Mouse (Mus musculus) embryonic stem cell, embryonic (primary cell): ENCODE measurements at regions not wholly inside any gene's neighbourhood (a gene's known extent, or its start where the extent isn't known, plus 50 kb on each side); places are given as distances from the start of the nearest gene placed in this dataset.
"Not testable (repeated sequence)": the region's sequence is repeated elsewhere in the genome, so short reads cannot be mapped to it uniquely, and the experiment has no call there.

Source experiments
- CTCF ChIA-PET, 4 experiments: fragments of 300-600 bp in 2 of 4; fragments of 350-600 bp in 2 of 4; sonication (Branson Sonifier 250); formaldehyde crosslinking; loops; one replicate each; lab custom pipeline; 2022; ENCODE audit warnings: inconsistent platforms in 2 of 4; lab: Charles Lee
- POLR2A ChIA-PET, 4 experiments: fragments of 300-600 bp in 2 of 4; fragments of 350-600 bp in 2 of 4; sonication (Branson Sonifier 250); formaldehyde crosslinking; loops; one replicate each; lab custom pipeline; 2022; ENCODE audit warnings: antibody characterized with exemption in 4 of 4, inconsistent platforms in 1 of 4; lab: Charles Lee

DNA sequence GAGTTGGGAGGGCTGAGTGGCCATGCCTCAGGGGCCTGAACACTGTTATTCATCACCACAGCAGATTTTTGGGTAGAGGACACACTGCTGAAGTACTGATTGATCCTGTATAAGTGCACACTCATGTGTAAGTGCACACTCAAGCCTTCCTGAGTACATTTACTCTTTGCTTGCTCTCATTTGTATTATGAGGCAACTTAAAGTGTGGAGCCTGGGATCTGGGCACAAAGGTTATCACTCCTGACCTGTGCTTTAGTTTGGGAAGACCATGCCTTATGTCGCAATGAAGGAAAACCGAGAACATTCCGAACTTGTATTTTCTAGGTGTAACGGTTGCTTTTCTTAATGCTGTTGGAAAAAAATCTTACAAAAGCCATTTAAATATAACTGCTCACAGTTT, 182.2 kb upstream of the Fam3c start:
- CTCF ChIA-PET, result interaction anchor here in 1 of 4 experiments (0.7 kb wide), 1 partner anchor 507 kb away, joined by 3 read pairs; no protein-coding TSS in a partner anchor
- POLR2A ChIA-PET, result no interaction called here

DNA sequence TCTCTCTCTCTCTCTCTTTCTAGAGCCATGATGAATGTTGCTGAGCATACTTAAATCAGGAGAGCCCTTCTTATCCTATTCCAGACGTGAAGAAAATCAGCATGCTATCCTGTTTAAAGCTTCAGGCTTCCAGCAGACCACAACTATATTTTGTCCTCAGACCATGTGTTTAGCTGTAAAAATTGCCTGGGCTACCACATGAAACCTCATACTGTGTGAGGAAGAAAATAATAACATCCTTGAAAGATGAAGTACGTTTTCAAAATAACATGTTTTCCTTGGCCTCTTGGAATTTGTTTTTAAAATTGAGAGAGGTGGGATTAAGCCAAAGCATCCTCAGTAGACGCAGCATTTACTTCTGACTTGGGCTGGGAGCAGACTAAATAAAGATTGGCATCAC, 168.3 kb upstream of the Fam3c start:
- POLR2A ChIA-PET, result no interaction called here

DNA sequence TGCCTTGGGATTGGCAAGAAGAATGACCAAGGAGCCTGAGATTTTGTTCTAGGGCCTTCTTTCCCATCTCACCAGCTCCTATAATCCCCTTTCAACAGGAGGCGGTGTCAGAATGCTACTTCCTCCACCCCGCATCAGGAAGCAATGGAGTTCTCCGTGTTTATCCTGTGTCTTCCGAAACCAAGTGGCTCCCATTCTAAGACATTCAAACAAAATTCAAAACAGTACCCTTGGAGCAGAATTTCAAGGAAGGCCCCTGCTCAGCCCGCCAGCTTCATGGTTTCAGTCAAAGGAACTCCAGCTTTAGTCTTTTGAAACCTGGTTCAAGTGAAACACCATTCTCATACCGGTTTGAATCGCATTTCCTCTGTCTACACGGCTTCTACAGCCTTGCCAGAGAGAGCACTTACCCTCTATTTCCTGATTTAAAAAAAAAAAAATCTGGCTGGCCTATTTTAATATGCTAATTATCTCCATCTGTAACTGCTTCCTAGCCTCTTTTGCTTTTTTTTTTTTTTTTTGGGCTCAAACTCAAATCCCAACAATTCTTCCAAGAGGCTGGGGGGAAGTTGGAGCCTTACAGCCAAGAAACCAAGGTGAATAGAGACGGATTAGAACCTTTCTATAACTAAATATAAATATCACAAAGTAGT, 167.7 kb upstream of the Fam3c start:
- ChIA-PET POLR2A (no interaction called here), CTCF (interaction anchor here in 1 of 4 experiments (0.6 kb wide), 1 partner anchor 525 kb away, joined by 3 read pairs; no protein-coding TSS in a partner anchor)

More for the DNA sequence above, 168.3 kb upstream of the Fam3c start:
- CTCF ChIA-PET, result interaction anchor here in 1 of 4 experiments (0.7 kb wide), 1 partner anchor 14 kb away, joined by 5 read pairs; no protein-coding TSS in a partner anchor

DNA sequence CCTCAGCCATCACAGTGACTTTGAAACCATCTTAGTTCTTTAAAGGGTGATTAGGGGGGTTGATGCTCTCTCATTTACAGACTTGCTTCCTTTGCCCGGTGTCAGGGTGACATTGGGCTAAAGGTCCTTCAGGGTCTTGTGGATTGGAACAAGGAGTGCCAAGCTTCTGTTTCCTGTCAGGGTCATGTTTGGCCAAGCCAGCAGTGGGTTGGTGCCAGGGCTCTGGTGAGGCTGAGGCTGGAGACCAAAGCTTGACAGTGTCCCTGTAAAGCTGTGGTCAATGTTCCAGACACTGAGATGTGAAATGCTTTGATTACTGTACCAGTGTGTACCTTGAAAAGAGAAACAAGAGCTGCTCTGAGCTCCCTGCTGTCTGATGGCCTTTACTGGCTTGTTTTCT, 150.8 kb upstream of the Fam3c start:
- CTCF ChIA-PET, result no interaction called here

DNA sequence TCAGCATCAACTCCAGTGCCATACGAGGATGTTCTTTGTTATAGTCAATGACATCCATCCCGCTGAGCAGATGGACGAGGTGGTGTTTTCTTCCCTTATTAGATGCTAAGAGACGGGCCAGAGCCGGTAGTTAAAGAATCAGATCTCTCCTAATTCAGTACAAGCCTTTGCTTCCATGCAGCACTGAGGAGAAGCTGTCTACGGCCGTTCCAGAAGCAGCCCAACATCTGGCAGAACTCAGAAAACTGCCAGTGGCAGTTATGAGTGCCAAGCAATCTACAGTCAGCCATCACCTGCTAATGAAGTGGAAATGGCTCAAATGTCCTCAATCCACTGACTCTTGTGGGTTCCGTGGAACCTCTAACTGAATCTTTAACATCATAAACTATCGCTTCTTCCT, 141.3 kb upstream of the Fam3c start:
- ChIA-PET POLR2A (no interaction called here), CTCF (no interaction called here)

More for the DNA sequence above, 150.8 kb upstream of the Fam3c start:
- POLR2A ChIA-PET, result no interaction called here

DNA sequence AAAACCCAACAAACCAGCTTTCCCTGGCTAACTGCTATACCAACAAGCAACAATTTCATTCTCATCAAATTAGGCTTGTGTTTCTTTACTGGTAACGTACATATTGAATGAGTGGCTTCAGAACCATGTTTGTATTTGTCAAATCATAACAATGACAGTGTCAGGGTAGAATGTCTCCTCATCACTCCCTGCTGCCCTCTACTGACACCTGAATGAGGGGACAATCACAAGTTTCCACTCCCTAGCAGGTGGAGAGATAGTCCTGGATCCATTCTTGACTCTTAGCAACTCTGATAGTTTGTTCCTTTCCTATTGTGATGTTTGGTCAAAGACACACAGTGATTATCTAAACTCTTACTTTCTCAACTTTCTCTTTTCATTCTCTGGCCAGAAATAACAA, 140.4 kb upstream of the Fam3c start:
- ChIA-PET CTCF (interaction anchor here in 2 of 4 experiments (0.7 to 2.0 kb wide), 4 partner anchors 54 to 398 kb away, joined by 3 to 7 read pairs (median 3); no protein-coding TSS in a partner anchor), POLR2A (interaction anchor here in 1 of 4 experiments (0.7 kb wide), 1 partner anchor 24 kb away, joined by 4 read pairs; no protein-coding TSS in a partner anchor)

DNA sequence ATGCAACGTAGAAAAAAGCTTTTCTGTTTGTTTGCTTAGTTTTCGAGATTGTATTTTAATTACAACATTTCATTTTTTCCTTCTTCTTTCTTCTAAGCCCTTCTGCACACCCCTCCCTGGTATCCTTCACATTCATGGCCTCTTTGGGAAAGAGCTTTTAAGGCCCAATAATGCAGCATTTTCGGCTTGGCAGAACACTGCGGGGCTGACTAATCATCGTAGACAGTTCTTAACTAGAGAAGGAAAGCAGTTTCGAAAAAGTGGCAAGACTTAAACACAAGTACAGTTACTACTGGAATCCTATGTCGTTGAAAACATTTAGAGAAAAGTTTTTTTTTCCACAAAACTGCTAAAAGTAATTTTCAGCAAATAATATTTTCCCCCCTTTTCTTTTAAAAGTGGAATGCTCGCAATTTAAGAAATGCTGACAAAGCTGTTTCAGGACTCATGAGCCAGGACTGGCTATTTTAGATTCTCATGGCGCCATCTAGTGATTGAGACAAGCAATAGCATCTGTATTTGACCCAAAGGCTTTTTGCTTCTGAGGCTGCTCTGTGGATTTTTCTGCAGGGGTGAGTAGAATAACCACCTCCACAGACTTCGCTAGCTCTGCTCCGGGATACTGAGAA, 137.7 kb upstream of the Fam3c start:
- CTCF ChIA-PET, result interaction anchor here (0.6 to 2.2 kb wide), 11 partner anchors 9 to 421 kb away, joined by 3 to 11 read pairs (median 5); no protein-coding TSS in a partner anchor
- POLR2A ChIA-PET, result interaction anchor here in 1 of 4 experiments (0.8 kb wide), 1 partner anchor 167 kb away, joined by 3 read pairs; no protein-coding TSS in a partner anchor

DNA sequence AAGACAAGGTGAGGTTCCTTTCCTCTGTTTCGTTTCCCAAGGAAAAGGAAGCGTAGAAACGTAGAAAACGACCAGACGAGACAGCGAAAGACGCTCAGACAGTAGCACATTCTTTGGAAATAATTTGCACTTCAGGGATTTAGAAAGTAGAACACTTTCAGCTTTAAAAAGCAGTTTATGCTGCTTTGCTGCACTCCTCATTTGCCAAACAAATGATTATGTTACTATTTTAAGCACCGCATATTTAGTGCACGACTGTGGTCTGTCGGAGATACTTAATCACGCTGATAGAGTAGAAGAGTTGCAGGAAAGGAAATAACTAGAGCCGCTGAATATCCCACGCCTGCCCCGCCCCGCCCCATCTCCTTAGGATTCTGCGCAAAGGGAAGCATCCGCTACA, 136.9 kb upstream of the Fam3c start:
- CTCF ChIA-PET, result interaction anchor here in 3 of 4 experiments (0.5 to 2.2 kb wide), 5 partner anchors 9 to 371 kb away, joined by 3 to 11 read pairs (median 4); no protein-coding TSS in a partner anchor

DNA sequence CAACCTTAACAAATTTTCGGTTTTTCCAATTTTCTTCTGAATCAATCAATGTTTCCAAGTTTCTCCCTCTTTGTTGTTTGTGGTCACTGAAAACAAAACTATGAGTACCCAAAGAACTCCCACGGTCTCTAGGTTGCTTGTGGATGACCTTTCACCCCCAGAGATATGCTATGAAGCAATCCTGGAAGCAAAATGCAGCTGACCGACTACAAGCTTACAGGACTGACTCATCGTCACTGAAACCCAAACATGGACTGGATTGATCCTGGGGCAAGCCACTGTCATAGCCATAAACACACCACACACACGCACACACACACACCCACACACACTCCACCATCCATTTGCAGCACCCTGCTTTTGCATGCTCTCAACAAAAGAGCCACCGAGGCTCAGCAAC, 134.7 kb upstream of the Fam3c start:
- ChIA-PET CTCF (no interaction called here), POLR2A (no interaction called here)

More for the DNA sequence above, 136.9 kb upstream of the Fam3c start:
- POLR2A ChIA-PET, result no interaction called here

DNA sequence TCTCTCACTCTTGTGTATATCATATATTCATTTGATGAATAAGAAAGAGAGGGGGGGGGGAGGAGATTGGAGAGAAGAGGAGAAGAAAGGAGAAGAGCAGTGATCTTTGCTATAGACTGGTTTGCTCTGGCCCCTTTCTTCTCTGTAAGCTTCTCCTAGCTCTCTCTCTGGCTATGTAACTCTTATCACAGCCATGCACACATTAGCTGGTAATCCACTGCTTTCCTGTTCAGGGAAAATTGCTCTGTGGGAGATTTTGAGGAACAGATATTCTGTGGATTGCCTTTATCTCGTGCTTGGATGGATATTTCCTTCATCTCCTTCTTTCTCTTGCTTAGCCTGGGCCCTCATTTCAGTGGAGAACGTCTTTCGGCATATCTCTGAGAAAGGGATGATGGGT, 131.4 kb upstream of the Fam3c start:
- ChIA-PET CTCF (no interaction called here), POLR2A (no interaction called here)

DNA sequence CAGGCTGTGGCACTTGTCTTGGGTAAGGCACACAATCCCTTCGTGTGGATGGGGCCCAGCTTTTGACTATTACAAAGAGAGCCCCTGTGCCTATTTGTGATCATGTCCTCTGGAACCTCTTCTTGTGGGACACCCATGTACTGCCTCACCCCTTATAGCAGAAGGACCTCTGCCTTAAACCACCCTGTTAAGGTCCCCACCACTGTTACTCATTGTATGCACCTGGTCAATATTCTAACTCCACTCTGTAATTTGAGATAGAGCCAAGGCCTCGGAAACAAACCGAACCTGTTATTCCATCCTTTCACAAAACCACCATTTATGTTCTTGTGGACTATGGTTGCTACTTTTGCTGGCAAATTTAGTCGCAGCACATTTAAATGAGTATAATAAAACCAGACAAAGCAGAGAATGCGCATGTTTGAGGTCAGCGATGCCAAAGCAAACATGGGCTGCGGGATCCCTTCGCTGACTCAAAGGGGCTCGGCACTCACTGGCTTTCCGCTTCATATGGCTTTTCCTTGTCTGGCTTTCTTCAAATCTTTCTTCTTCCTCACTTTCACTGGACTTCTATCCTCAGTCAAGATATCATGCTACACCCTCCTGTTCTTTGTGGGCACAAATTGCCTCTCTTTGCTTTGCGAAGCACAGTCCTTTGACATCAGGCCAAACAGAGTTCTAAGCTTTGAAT, 129.9 kb upstream of the Fam3c start:
- ChIA-PET POLR2A (no interaction called here), CTCF (no interaction called here)

DNA sequence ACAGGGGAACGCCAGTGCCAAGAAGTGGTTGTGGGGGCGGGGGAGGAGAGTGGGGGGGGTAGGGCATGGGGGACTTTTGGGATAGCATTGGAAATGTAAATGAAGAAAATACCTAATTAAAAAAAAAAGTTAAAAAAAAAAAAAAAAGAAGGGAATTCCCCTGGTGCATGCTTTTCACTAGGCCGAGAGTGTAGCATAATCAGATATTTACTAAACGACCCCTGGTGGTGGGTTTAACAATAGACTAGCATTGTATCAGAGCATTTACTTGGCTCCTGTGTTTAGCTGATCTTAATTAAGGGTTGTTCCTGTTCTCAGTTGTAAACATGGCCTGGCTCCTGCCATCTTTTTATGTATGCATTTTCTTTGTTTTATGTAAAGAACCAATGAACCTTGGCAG, 126.2 kb upstream of the Fam3c start:
- CTCF ChIA-PET, result interaction anchor here in 1 of 4 experiments (0.7 kb wide), 1 partner anchor 90 kb away, joined by 3 read pairs; no protein-coding TSS in a partner anchor
- POLR2A ChIA-PET, result not testable (repeated sequence)

DNA sequence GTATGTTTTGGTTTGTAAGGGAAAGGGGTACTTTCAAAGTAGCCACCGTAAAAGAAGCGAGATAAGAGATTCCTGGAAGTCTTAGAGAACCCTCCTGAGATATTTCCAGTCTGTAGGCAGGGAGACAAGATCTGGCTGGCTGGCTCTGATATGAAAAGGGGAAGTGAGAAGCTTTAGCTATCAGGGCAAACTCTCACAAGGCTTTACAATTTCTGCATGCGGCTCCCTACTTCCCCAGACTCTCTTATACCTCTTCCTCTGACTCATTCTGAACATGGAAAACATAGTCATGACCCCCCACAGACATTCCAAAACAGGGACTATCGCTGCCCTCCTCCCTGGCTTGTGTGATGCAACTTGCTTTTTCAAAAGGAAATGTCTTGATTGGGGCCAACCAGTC, 118.6 kb upstream of the Fam3c start:
- ChIA-PET POLR2A (interaction anchor here in 1 of 4 experiments (0.7 kb wide), 1 partner anchor 310 kb away, joined by 3 read pairs; no protein-coding TSS in a partner anchor), CTCF (no interaction called here)

DNA sequence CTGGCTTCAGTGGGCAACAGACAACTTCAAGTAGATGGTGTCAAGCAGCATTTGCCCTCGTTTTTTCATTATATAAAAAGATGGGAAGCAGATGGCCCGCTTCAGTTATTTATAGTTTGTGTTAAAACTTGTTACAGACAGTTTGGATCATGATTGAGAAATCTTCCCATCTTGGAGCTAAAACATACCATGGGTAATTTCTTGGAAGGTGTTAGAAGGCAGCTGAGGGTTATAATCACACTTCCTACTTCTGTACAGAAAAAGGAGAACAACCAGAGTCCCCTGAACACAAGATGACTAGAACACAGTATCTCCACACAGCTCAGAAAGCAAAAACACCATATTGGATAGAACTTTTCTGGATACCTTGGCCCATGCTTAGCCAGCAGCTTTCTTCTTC, 118.0 kb upstream of the Fam3c start:
- ChIA-PET POLR2A (interaction anchor here in 1 of 4 experiments (0.7 kb wide), 1 partner anchor 310 kb away, joined by 3 read pairs; no protein-coding TSS in a partner anchor), CTCF (no interaction called here)

DNA sequence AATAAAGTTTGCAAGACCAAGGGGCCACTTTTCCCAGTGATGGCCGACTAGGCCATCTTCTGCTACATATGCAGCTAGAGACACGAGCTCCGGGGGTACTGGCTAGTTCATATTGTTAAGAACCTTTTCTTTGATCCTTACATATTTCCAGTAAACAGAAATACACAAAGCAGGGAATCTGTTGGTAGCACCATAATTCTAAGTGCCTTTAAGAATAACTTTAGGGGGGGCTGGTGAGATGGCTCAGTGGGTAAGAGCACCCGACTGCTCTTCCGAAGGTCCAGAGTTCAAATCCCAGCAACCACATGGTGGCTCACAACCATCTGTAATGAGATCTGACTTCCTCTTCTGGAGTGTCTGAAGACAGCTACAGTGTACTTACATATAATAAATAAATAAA, 116.4 kb upstream of the Fam3c start:
- POLR2A ChIA-PET, result not testable (repeated sequence)
- CTCF ChIA-PET, result interaction anchor here in 1 of 4 experiments (0.9 kb wide), 1 partner anchor 116 kb away, joined by 3 read pairs; the partner anchor contains the start of gene Fam3c

DNA sequence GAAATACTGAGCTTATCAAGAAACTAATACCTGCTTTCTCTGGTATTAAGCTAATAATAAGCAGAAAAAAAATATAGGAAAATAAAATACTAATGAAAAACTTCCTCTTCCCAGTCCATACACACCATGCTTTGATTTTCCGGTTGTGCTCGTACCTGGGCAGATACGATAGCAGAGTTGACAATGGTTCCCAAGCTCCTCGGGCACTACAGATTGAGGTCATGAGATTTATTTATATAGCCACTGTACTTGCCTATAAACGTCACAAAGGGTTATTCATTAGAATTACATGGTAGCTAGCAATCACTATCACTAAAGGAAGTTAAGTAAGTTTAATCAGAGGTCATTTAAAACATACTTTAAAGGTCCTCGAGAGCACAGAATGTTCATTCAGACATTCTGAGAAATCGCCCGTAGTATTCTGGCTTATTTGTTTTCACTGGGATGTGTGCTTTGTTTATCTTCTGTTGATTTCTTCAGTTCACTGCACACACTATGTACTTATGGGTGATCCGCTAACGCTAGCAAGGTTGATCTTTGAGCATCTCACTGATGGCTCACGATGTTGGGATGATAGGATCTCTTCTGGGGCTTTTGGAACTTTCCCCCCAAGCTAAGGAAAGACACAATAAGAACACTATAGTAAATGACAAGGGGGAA, 111.4 kb upstream of the Fam3c start:
- POLR2A ChIA-PET, result no interaction called here
- CTCF ChIA-PET, result interaction anchor here in 1 of 4 experiments (0.5 kb wide), 1 partner anchor 155 kb away, joined by 3 read pairs; no protein-coding TSS in a partner anchor

DNA sequence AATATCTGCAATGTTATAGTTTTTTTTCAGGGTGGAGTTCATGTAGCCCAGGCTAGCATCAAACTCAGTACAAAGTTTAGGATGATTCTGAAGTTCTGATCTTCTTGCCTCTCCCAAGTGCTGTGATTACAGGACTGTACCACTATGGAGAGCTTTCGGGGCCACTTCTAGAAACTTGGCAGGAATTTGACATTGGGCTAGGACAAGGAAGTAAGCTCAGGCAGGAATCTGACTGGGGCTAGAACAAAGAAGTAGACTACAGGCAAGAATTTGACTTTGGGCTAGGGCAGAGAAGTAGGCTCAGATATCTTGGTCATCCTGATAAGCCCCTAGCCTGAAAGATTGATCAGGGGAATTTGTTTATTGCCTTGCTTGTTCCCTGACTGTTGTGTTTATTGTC, 109.9 kb upstream of the Fam3c start:
- CTCF ChIA-PET, result interaction anchor here in 1 of 4 experiments (0.7 kb wide), 1 partner anchor 177 kb away, joined by 4 read pairs; no protein-coding TSS in a partner anchor
- POLR2A ChIA-PET, result interaction anchor here in 2 of 4 experiments (0.6 to 1.0 kb wide), 3 partner anchors 22 to 149 kb away, joined by 3 to 6 read pairs (median 3); no protein-coding TSS in a partner anchor

DNA sequence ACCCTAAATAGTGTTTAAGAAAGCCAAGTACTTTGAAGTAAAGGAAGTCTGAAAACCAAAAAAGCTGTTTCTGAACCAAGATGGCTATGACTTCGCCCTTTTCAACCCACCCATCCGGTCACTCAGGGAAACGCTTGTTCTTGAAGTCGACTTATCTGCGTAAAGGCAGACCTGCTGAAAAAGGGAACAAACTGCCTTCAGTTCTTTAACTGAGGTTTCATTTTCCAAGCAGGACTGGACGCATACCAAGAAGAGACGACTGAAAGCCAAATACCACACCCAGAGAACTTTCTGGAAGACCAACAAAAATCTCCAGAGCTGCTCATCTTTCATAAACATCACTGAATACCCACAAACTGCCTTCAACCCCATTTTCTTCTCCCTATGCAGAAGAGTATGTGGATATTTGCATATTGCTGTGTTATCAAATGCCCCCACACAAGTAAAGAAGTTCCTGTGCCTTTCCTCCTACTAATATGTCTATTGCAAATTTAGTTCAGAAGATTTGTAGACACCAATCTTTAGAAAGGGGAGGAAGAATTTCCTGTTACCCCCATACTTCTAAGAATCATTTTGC, 103.5 kb upstream of the Fam3c start:
- ChIA-PET CTCF (interaction anchor here in 1 of 4 experiments (1.1 kb wide), 1 partner anchor 10 kb away, joined by 5 read pairs; no protein-coding TSS in a partner anchor), POLR2A (interaction anchor here in 1 of 4 experiments (1.5 kb wide), 1 partner anchor 17 kb away, joined by 3 read pairs; no protein-coding TSS in a partner anchor)
